Mouse (Mus musculus): ENCODE results near the gene Il1r2. TPM values are rescaled to one million over a fixed set of nuclear protein-coding genes. Genes with fewer than 3 reads are reported as not detected.

Il1r2 gene
- polyA plus RNA-seq, 1 experiment = 0.38 TPM

- Histone ChIP-seq H3K4me3 (ENCODE audit: insufficient read depth, low read depth, low read length) (no peak overlapping the region), H3K36me3 (ENCODE audit: control insufficient read depth, insufficient read depth, low read length) (no peaks in the 10 kb centered on the region), H3K27ac (ENCODE audit: insufficient read depth, low read depth, low read length) (no peak overlapping the region), H3K27me3 (replicated peaks; ENCODE audit: control insufficient read depth, insufficient read depth, low read length) (no peaks in the 10 kb centered on the region; the same call in 1 of the 2 replicates), H3K4me1 (ENCODE audit: control insufficient read depth, insufficient read depth, low read length) (no peaks in the 10 kb centered on the region)
- WGBS = 87% methylated on average over 14 of the region's 14 CpGs
- TF ChIP-seq POLR2A (IDR thresholded peaks at IDR 0.05; ENCODE audit: low read depth, low read length) (no peak), CTCF (conservative IDR thresholded peaks at IDR 0.05; ENCODE audit: insufficient read depth, insufficient read length, low read depth, low read length) (no peak)
- DNase-seq = no peak
Measured at GRCm38 (mm10) chr1:40030287-40030975, 43.4 kb upstream of the Il1r2 start.

GRCm38 (mm10) chr1:40030976-40031356, 42.9 kb upstream of the Il1r2 start:
- Histone ChIP-seq H3K27me3 (replicated peaks; ENCODE audit: control insufficient read depth, insufficient read depth, low read length) (no peaks in the 10 kb centered on the region; the same call in 1 of the 2 replicates), H3K4me1 (ENCODE audit: control insufficient read depth, insufficient read depth, low read length) (no peaks in the 10 kb centered on the region), H3K36me3 (ENCODE audit: control insufficient read depth, insufficient read depth, low read length) (no peaks in the 10 kb centered on the region), H3K27ac (ENCODE audit: insufficient read depth, low read depth, low read length) (no peak overlapping the region), H3K4me3 (ENCODE audit: insufficient read depth, low read depth, low read length) (no peak overlapping the region)
- TF ChIP-seq CTCF (conservative IDR thresholded peaks at IDR 0.05; ENCODE audit: insufficient read depth, insufficient read length, low read depth, low read length) (no peak), POLR2A (IDR thresholded peaks at IDR 0.05; ENCODE audit: low read depth, low read length) (no peak)
- 94% methylated on average over 8 of the region's 8 CpGs for WGBS
- DNase-seq = no peak

- 90% methylated on average over 2 of the region's 2 CpGs for WGBS
- H3K27ac ChIP-seq (ENCODE audit: insufficient read depth, low read depth, low read length) = no peak overlapping the region
- DNase-seq = no peak
- H3K4me1 ChIP-seq (ENCODE audit: control insufficient read depth, insufficient read depth, low read length) = no peaks in the 10 kb centered on the region
- no peak overlapping the region for H3K4me3 ChIP-seq (ENCODE audit: insufficient read depth, low read depth, low read length)
- H3K36me3 ChIP-seq (ENCODE audit: control insufficient read depth, insufficient read depth, low read length) = no peaks in the 10 kb centered on the region
- TF ChIP-seq POLR2A (IDR thresholded peaks at IDR 0.05; ENCODE audit: low read depth, low read length) = no peak
- H3K27me3 ChIP-seq (replicated peaks; ENCODE audit: control insufficient read depth, insufficient read depth, low read length) = no peaks in the 10 kb centered on the region; the same call in 1 of the 2 replicates
Measured at GRCm38 (mm10) chr1:40031626-40032025, 42.3 kb upstream of the Il1r2 start.

GRCm38 (mm10) chr1:40033315-40033714, 40.6 kb upstream of the Il1r2 start:
- WGBS = 72% methylated on average over 4 of the region's 4 CpGs
- no peak overlapping the region for H3K27ac ChIP-seq (ENCODE audit: insufficient read depth, low read depth, low read length)
- no peaks in the 10 kb centered on the region for H3K36me3 ChIP-seq (ENCODE audit: control insufficient read depth, insufficient read depth, low read length)
- no peak for TF ChIP-seq CTCF (conservative IDR thresholded peaks at IDR 0.05; ENCODE audit: insufficient read depth, insufficient read length, low read depth, low read length)
- no peak for TF ChIP-seq POLR2A (IDR thresholded peaks at IDR 0.05; ENCODE audit: low read depth, low read length)
- no peaks in the 10 kb centered on the region; the same call in 1 of the 2 replicates for H3K27me3 ChIP-seq (replicated peaks; ENCODE audit: control insufficient read depth, insufficient read depth, low read length)
- H3K4me1 ChIP-seq (ENCODE audit: control insufficient read depth, insufficient read depth, low read length) = no peaks in the 10 kb centered on the region
- H3K4me3 ChIP-seq (ENCODE audit: insufficient read depth, low read depth, low read length) = no peak overlapping the region
- no peak for DNase-seq

- H3K36me3 ChIP-seq (ENCODE audit: control insufficient read depth, insufficient read depth, low read length) = no peaks in the 10 kb centered on the region
- DNase-seq = no peak
- 65% methylated on average over 12 of the region's 12 CpGs for WGBS
- no peak for TF ChIP-seq POLR2A (IDR thresholded peaks at IDR 0.05; ENCODE audit: low read depth, low read length)
- TF ChIP-seq CTCF (conservative IDR thresholded peaks at IDR 0.05; ENCODE audit: insufficient read depth, insufficient read length, low read depth, low read length) = no peak
- no peaks in the 10 kb centered on the region for H3K4me1 ChIP-seq (ENCODE audit: control insufficient read depth, insufficient read depth, low read length)
- no peaks in the 10 kb centered on the region; the same call in 1 of the 2 replicates for H3K27me3 ChIP-seq (replicated peaks; ENCODE audit: control insufficient read depth, insufficient read depth, low read length)
- no peak overlapping the region for H3K27ac ChIP-seq (ENCODE audit: insufficient read depth, low read depth, low read length)
- no peak overlapping the region for H3K4me3 ChIP-seq (ENCODE audit: insufficient read depth, low read depth, low read length)
Measured at GRCm38 (mm10) chr1:40033743-40034420, 40.0 kb upstream of the Il1r2 start.

- TF ChIP-seq CTCF (conservative IDR thresholded peaks at IDR 0.05; ENCODE audit: insufficient read depth, insufficient read length, low read depth, low read length) (no peak), POLR2A (IDR thresholded peaks at IDR 0.05; ENCODE audit: low read depth, low read length) (no peak)
- Histone ChIP-seq H3K27me3 (replicated peaks; ENCODE audit: control insufficient read depth, insufficient read depth, low read length) (no peaks in the 10 kb centered on the region; the same call in 1 of the 2 replicates), H3K27ac (ENCODE audit: insufficient read depth, low read depth, low read length) (no peak overlapping the region), H3K4me1 (ENCODE audit: control insufficient read depth, insufficient read depth, low read length) (no peaks in the 10 kb centered on the region), H3K36me3 (ENCODE audit: control insufficient read depth, insufficient read depth, low read length) (no peaks in the 10 kb centered on the region), H3K4me3 (ENCODE audit: insufficient read depth, low read depth, low read length) (no peak overlapping the region)
- DNase-seq = no peak
- WGBS = 91% methylated on average over 6 of the region's 6 CpGs
Measured at GRCm38 (mm10) chr1:40037831-40038230, 36.0 kb upstream of the Il1r2 start.

GRCm38 (mm10) chr1:40045686-40046085, 28.2 kb upstream of the Il1r2 start:
- WGBS = 85% methylated on average over 6 of the region's 6 CpGs
- TF ChIP-seq CTCF (conservative IDR thresholded peaks at IDR 0.05; ENCODE audit: insufficient read depth, insufficient read length, low read depth, low read length) = no peak
- no peak for TF ChIP-seq POLR2A (IDR thresholded peaks at IDR 0.05; ENCODE audit: low read depth, low read length)
- no peaks in the 10 kb centered on the region for H3K36me3 ChIP-seq (ENCODE audit: control insufficient read depth, insufficient read depth, low read length)
- no peak for DNase-seq
- H3K4me1 ChIP-seq (ENCODE audit: control insufficient read depth, insufficient read depth, low read length) = no peaks in the 10 kb centered on the region
- no peak overlapping the region for H3K27ac ChIP-seq (ENCODE audit: insufficient read depth, low read depth, low read length)
- H3K4me3 ChIP-seq (ENCODE audit: insufficient read depth, low read depth, low read length) = no peak overlapping the region
- no peaks in the 10 kb centered on the region for H3K27me3 ChIP-seq (replicated peaks; ENCODE audit: control insufficient read depth, insufficient read depth, low read length)
